Mouse (Mus musculus) T-cell, adult 66 days (primary cell): ENCODE results near the gene A430005L14Rik. TPM values are rescaled to one million over a fixed set of nuclear protein-coding genes. Genes with fewer than 3 reads are reported as not detected.

Source experiments
- total RNA-seq, 2 experiments: library from RNA; stranded (reverse); gene quantifications; 3 replicates in 1 of 2; 4 replicates in 1 of 2; pipeline ENCODE4 v1.2.4; 2023

Gene A430005L14Rik
- total RNA-seq: 10 to 100 TPM; 18.9 to 24.3 TPM

DNA sequence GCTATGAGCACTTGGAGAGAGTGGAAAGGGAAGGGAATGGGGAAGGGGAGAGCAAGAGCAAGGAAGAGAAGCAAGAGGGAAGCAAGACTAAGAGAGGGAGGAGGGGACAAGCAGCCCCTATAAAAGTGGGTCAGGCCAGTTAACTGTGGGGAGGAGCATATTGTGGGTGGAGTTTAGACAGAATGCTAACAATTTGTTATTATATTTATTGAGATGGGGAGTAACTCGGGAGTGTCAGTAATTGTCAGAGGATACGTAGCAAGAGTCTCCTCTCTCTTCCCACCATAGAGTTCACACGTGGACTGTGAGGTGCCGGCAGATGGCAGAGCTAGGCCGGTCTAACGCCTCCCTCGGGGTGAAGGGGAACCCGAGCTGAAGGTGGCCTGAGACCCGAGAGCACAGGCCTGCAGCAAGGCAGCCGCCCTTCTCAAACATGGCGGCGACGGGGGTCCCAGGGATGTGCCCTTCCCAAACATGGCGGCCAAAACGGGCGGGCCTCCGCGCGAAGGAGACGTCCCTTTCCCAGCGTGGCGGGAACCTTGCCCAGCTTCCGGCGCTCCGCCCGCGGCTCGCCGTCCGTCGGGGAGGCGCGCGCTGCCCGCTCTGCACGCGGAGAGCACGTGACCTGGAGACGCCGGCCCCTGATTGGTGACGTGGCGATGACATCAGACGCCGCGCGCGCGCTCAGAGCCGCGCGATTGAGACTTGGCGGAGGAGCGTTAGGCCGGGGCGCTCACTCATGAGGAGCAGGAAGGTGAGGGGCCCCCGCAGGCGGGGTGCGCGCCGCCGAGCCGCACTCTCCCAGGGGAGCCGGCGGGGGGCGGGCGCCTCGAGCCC lies at the start of gene A430005L14Rik:
TSS of gene A430005L14Rik (plus strand) at position 669 of the 837 bp plus-strand sequence.

DNA sequence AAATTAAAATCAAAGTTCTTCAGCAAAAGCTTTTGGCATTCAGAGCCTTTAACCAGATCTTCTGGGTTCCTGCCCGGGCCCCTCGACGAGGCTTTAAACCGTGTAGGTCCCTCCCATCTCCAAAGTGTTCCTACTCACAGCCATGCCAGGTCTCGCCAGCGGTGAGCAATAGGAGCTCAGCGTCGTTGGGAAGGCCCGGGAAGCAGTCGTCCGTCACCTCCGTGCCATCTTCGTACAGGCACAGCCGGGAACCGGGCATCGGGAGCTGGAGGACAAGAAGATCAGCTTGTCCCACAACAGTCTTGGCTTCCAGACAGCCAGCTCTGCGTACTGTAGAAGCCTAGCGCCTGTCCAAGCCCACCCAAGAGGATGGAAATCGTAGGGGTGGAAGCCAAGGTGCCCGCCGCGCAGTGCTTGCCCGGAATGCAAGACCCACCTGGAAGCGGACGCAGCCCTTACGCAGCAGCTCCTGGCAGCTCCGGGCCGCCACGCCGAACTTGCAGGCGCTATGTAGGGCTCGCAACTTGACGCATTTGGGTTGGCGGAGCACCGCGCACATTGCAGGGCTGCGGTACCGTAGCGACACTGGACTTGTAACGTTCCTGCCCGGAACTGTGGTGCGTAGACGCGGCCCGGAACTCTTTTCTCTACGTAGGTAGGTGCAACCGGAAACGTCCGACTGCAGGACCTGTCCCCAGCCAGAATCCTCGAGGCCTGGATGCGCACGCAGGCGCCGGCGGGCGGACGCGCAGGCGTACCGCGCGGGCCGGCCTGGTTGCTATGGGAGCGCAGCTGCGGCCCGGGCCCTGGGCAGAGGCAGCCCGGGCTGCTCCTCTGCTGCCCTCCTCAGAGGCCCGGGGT lies 17.6 kb downstream of the A430005L14Rik start, which contains the start of the genes Dffb and Cep104:
TSS of gene Dffb (minus strand) at position 696 of the 861 bp plus-strand sequence.
TSS of gene Cep104 (plus strand) at position 764 of the 861 bp plus-strand sequence.

Other genes starting within 250 kb of the A430005L14Rik start
- gene Dffb, start 17.9 kb downstream of the A430005L14Rik start, total RNA-seq: 10 to 100 TPM; 30.7 to 37.0 TPM
- 10 to 100 TPM; 15.6 to 21.1 TPM for gene Cep104, start 18.0 kb downstream of the A430005L14Rik start, total RNA-seq
- gene Lrrc47, start 54.5 kb downstream of the A430005L14Rik start, total RNA-seq: 10 to 100 TPM; 65.8 to 68.6 TPM
- gene Smim1, start 69.0 kb downstream of the A430005L14Rik start, total RNA-seq: not detected
- gene Ccdc27, start 85.4 kb downstream of the A430005L14Rik start, total RNA-seq: not detected
- gene Trp73, start 183.0 kb downstream of the A430005L14Rik start, total RNA-seq: not detected
- gene Wrap73, start 185.1 kb downstream of the A430005L14Rik start, total RNA-seq: 10 to 100 TPM; 18.6 to 21.9 TPM
- gene Tprgl, start 203.4 kb downstream of the A430005L14Rik start, total RNA-seq: 100 to 1,000 TPM; 179 to 184 TPM
- under 1 TPM in 1 of 2 experiments, not detected in 1; 0.09 TPM for gene Megf6, start 213.5 kb downstream of the A430005L14Rik start, total RNA-seq